Mouse (Mus musculus) c-Kit-negative CD71-positive TER-119-positive erythroid progenitor cells, embryonic 14.5 days (primary cell): ENCODE data around the gene Hoxc8.

Experiments
- DNase-seq: peaks from one replicate; pipeline ENCODE4 v3.0.0-alpha.2; 2013; ENCODE audit warnings: low read depth, low spot score

Gene Hoxc8

GRCm38 (mm10) chr15:102981379-102982288 is 8.8 kb upstream of the Hoxc8 start:
- DNase-seq = no peak

- DNase-seq = no peak
Measured at GRCm38 (mm10) chr15:102983716-102984115, 6.7 kb upstream of the Hoxc8 start.

GRCm38 (mm10) chr15:102984521-102984920 is 5.9 kb upstream of the Hoxc8 start:
- no peak for DNase-seq

- no peak for DNase-seq
Measured at GRCm38 (mm10) chr15:102984925-102985324, 5.5 kb upstream of the Hoxc8 start.

GRCm38 (mm10) chr15:102987124-102987833 is 3.1 kb upstream of the Hoxc8 start:
- DNase-seq = peak; percentile 44

- DNase-seq = no peak
Measured at GRCm38 (mm10) chr15:102988078-102988477, 2.3 kb upstream of the Hoxc8 start.

GRCm38 (mm10) chr15:102991782-102992181 is 1.4 kb downstream of the Hoxc8 start:
- DNase-seq = no peak

- no peak for DNase-seq
Measured at GRCm38 (mm10) chr15:102992206-102992605, 1.8 kb downstream of the Hoxc8 start.

GRCm38 (mm10) chr15:102992863-102993262 is 2.5 kb downstream of the Hoxc8 start:
- DNase-seq = no peak

GRCm38 (mm10) chr15:102996548-102996947 is 6.1 kb downstream of the Hoxc8 start:
- DNase-seq = no peak

- no peak for DNase-seq
Measured at GRCm38 (mm10) chr15:102997431-102997830, 7.0 kb downstream of the Hoxc8 start.

GRCm38 (mm10) chr15:102997939-102998355 is 7.5 kb downstream of the Hoxc8 start, which contains the start of gene Hoxc6:
Gene Hoxc6, plus strand, starts transcription at chr15:102998257.
- no peak for DNase-seq

- no peak for DNase-seq
Measured at GRCm38 (mm10) chr15:102998608-102999182, 8.3 kb downstream of the Hoxc8 start.

GRCm38 (mm10) chr15:102999183-102999831 is 8.9 kb downstream of the Hoxc8 start:
- DNase-seq = no peak

- no peak for DNase-seq
Measured at GRCm38 (mm10) chr15:102999955-103000354, 9.5 kb downstream of the Hoxc8 start.

GRCm38 (mm10) chr15:103000501-103000901 is 10.1 kb downstream of the Hoxc8 start:
- no peak for DNase-seq

GRCm38 (mm10) chr15:103001370-103001769 is 11.0 kb downstream of the Hoxc8 start:
- DNase-seq = no peak

GRCm38 (mm10) chr15:103002156-103002555 is 11.7 kb downstream of the Hoxc8 start:
- DNase-seq = no peak

GRCm38 (mm10) chr15:103002821-103003448 is 12.5 kb downstream of the Hoxc8 start:
- no peak for DNase-seq

GRCm38 (mm10) chr15:103005308-103005707 is 14.9 kb downstream of the Hoxc8 start:
- DNase-seq = no peak

- DNase-seq = no peak
Measured at GRCm38 (mm10) chr15:103005797-103006196, 15.4 kb downstream of the Hoxc8 start.
